Mouse (Mus musculus) adipocyte (in vitro differentiated cells): ENCODE data around the gene H2-Oa.

Experiments used
- DNase-seq: peaks from one replicate; pipeline ENCODE4 v3.0.0-alpha.2; 2016; ENCODE audit warnings: low spot score

The H2-Oa gene

DNA sequence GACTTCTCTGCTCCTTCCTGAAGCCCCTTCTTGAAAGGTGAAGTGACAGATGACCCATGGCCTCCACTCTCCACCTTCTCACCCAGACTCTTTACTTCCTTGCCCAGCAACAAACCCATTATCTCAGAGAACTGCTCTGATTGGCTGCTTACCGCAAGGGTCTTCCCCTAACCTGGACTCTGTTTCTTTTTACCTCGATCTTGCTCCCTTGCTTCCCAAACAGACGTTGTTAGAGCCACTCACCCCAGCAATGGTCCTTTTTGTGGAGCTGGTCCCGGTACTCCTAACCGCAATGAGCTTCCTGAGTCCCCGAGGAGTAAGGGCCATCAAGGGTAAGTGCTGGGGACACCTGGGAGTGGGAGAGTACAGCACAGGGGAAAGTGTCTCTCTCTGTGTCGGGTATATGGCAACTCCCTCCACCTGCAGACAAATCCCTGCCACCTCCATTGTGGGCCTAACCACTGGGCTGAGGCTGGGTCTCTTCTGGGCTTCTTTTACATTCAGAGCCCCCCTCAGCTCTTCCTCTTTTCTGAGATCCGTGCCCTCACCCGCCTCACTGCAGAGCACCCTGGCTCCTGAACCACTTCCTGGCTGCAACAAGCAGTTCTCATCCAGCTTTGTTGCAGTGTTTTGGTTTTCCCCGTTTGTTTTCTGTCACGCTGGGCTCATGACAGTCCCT, at the start of gene H2-Oa:
TSS of gene H2-Oa (plus strand) at position 144 of the 679 bp plus-strand sequence.
- no peak for DNase-seq

DNA sequence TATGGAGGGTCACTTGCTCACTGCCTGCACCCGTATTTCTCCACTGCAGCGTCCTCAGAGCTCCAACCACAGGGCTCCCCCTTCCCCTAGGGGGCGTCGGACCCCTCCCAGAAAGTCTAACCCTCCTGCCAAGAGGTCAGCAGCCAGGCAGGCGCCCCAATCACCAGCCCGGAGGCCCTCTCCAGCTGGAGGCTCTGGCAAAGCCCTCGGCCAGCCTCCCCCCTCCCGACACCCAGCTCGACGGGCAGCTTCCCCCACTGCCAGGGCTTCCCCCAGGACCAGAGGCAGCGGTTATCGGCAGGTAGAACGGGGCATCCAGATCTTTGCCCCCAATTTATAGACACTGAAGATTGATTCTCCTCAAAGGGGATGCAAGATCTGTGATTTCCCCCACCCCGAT, 46.2 kb upstream of the H2-Oa start:
- no peak for DNase-seq

- no peak for DNase-seq
Observed at GRCm38 (mm10) chr17:34047404-34048050, 44.6 kb upstream of the H2-Oa start.

- DNase-seq, result no peak
Observed at GRCm38 (mm10) chr17:34057224-34057623, 34.9 kb upstream of the H2-Oa start.

DNA sequence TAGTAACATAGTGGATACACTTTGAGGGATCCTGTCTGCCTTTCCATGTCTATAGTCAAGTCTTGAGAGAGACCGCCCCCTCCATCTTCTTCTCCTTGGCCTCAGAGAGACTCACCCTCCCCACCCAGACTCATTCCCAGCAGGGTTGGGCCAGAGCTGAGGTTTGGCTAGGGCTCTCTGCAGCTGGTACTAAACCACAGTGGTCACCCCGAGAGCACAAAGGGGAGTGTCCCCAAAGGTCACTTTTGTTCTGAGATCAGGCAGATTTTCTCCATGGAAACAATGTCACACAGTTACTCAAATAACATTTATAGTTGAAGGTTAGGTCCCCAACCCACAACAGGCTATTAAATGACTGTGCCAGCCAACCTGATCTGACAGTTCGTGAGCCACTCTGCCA, 23.3 kb upstream of the H2-Oa start:
- no peak for DNase-seq

- DNase-seq, result no peak
Observed at GRCm38 (mm10) chr17:34072091-34072490, 20.0 kb upstream of the H2-Oa start.

DNA sequence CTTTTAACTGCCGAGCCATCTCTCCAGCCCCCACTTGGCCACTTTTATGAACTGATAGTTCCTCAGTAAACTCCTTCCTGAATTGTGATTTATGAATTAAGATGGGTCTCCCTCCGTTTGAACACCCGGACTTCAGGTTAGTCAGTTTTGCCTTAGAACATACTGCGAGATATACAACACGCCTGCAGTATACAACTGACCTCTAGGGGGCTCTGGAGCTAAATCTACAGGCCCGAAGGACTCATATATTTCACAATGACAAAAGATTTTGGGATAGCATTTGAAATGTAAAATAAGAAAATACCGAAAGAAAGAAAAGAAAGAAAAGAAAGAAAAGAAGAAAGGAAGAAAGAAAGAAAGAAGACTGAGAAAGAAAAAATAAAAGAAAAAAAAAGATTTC, 16.9 kb upstream of the H2-Oa start:
- peak; percentile 75 for DNase-seq

GRCm38 (mm10) chr17:34077549-34077948, 14.6 kb upstream of the H2-Oa start:
- DNase-seq, result peak; percentile 92

DNA sequence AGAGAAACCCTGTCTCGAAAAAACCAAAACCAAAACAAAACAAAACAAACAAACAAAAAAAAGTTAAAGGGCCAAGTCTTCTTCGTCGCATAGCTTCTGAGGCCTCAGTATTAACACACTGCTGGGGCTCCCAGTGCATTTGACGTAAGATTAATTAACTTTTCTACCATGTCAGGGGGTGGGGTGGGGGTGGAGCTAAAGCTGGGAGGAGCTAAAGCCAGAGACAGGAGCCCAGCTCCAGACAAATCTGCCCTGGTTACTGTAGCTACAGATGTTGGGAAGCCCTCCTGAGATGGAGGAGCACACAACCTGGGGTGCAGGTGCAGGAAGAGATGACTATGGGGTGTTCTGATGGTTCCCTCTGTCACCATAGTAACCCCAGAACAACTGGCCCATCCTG, 14.0 kb upstream of the H2-Oa start:
- DNase-seq, result no peak

- DNase-seq, result no peak
Observed at GRCm38 (mm10) chr17:34079002-34079401, 13.1 kb upstream of the H2-Oa start.

DNA sequence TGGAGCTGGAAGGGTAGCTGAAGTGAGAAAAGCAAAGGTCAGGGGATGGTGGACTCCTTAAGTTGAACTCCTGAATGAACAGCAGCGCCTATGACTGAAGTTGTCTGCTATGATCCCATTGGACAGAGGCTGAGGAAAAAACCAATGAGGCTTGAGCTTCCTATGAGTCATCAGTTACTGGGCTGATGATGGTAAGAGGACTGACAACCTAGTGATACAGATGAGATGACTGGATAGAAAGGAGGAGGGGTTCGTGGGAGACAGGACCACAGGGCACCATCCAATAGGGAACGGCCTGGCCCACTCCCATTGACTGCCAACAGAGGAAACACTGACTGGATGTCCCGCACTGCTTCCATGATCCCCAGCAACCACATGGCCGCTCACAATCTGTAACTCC, 12.5 kb upstream of the H2-Oa start:
- DNase-seq, result peak; percentile 66

DNA sequence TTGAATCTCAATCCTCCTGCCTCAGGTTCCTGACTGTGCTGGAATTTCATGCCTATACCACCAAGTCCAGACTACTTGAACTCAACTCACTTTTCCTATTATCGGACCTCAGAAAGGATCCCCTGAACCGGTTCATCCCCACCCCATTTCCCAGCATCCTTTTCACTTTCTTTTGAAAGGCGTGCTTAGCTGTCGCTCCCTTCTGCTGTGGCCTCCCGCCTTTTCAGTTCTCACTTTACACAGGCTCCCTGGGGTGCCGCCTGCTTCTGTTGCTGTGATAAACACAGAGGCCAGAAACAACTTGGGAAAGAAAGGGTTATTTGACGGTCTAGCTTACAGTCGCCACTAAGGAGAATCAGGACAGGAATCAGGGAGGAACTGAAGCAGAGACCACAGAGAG, 9.0 kb upstream of the H2-Oa start:
- DNase-seq, result no peak

GRCm38 (mm10) chr17:34087386-34087785, 4.8 kb upstream of the H2-Oa start:
- DNase-seq, result no peak

GRCm38 (mm10) chr17:34088124-34088523, 4.0 kb upstream of the H2-Oa start:
- DNase-seq, result no peak

DNA sequence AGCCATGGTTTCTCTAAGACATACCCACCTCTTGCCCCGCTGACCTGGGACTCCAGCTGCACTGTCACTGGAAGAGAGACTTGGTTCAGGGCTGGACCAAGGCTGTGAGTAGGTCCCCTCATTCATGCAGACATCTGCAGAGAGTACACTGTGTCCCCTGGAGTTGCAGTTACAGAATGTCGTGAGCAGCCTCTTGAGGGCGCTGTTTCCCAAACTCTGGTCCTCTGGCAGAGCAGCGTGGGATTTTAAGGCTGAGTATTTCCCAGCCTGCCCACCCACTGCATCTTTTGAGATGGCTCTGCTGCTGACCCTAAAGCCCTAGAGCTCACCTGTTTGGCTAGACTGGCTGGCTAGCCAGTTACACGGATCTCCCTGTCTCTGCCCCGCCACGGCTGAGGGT, 1.2 kb upstream of the H2-Oa start:
- no peak for DNase-seq

DNA sequence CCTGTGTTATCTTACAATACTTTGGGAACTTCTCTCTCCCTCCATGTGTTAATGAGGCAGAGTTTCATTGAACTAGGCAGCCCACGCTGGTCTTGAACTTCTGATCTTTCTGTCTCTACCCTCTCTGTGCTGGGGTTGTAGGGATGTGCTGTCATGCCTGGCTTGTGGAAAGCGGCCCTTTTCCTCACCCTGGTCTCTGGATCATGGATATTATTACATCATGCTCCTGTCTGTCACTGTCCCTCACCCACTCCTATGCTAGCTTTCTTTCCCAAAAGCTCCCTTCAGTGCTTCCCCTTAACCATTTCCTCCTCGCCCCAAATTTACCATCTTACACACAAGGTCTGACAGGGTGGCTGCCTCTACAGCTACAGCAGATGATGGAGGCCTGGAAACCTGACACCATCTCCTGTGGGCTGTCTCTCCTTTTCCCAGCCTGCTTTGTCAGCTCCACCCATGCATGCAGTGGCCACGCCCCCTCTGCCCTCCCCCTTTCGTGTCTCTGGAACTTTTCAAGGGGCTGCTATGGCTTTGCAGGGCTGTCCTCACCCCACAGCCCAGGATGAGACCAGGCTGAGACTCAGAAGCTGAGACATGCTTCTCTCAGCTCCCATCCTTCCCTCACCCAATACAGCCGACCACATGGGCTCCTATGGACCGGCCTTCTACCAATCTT, 1.2 kb downstream of the H2-Oa start:
- no peak for DNase-seq

- no peak for DNase-seq
Observed at GRCm38 (mm10) chr17:34094283-34095035, 2.3 kb downstream of the H2-Oa start.

- DNase-seq, result no peak
Observed at GRCm38 (mm10) chr17:34096497-34097010, 4.4 kb downstream of the H2-Oa start.

DNA sequence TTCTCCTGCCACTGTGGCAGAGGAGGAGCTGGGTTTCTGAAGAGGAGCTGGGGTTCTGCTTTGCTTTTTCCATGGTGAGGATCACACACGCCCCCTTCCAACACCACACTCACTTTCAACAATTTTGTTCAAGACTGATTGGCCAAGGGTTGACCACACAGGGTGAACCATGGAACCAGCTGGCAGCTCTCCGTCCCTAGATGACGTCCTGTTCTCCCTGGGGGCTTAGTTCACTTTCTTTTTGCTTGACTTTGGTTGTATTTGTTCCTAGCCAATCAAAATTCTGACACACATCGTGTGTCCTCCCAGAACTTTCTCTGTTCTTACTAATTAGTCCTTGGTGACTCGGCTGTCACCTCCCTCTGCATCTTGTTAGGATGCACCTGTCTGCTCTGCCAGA, 5.1 kb downstream of the H2-Oa start:
- DNase-seq, result no peak

GRCm38 (mm10) chr17:34098709-34099479, 6.8 kb downstream of the H2-Oa start:
- no peak for DNase-seq

GRCm38 (mm10) chr17:34099531-34099930, 7.4 kb downstream of the H2-Oa start:
- no peak for DNase-seq

- no peak for DNase-seq
Observed at GRCm38 (mm10) chr17:34101185-34101584, 9.0 kb downstream of the H2-Oa start.
